Mouse (Mus musculus) spleen, adult 18-20 months (tissue): ENCODE results near the gene Gm16430.
"Not testable (repeated sequence)": the region's sequence is repeated elsewhere in the genome, so short reads cannot be mapped to it uniquely, and the experiment has no call there.

ENCODE experiments used
- DNase-seq, 2 experiments: peaks; one replicate each; pipeline ENCODE4 v3.0.0; 2022; ENCODE audit warnings: mixed read lengths in 2 of 2

The Gm16430 gene

GRCm38 (mm10) chrX:54621911-54622310 is at the start of gene Gm16430:
Gene Gm16430, plus strand, starts transcription at chrX:54622211.
- not testable (repeated sequence) for DNase-seq
